9 mouse cellular contexts compared by ENCODE assay signal in genomic region chr9:98031898-98032572, GRCm38 (mm10). TPM values are rescaled to one million over a fixed set of nuclear protein-coding genes. Genes with fewer than 3 reads are reported as not detected.
DNase-seq lines count a peak whose midpoint lies in the region; ATAC-seq lines count a peak whose summit lies in the region.
"Had no signal": no experiment of that assay in that cellular context is flagged by ENCODE, and none has a peak within 500 bp of the region (broad histone marks: within the 10 kb centered on the region; RNA-seq: fewer than 3 reads in every experiment).

No protein-coding gene starts in this region.

- 1% methylated on average over 31 of the region's 31 CpGs for WGBS in hindbrain, embryonic 13.5 days
- WGBS in midbrain, embryonic 10.5 days, result under 1% methylated on average over 31 of the region's 31 CpGs

- peak overlapping the region; percentile 72 for H3K4me3 ChIP-seq in hindbrain, embryonic 13.5 days
- H3K4me3 ChIP-seq in midbrain, embryonic 10.5 days, result peak overlapping the region; percentile 64

- peak; percentile 6 for DNase-seq in adrenal gland, postnatal 10 days
- DNase-seq in adrenal gland, postnatal 14 days, result no peak
- peak; percentile 20 for DNase-seq in ovary, postnatal 36 days (ENCODE audit: low spot score)
- no peak for DNase-seq in ovary, postnatal 10 days (ENCODE audit: low spot score)
- peak; percentile 42 for DNase-seq in midbrain, embryonic 10.5 days (ENCODE audit: low spot score)
- DNase-seq in T-cell, adult 2 months (ENCODE audit: low spot score), result no peak
- DNase-seq in adipocyte (ENCODE audit: low spot score), result no peak

- peak overlapping the region; percentile 85 for H3K9ac ChIP-seq in hindbrain, embryonic 13.5 days

- peak; percentile 44; the same call in 1 of the 2 replicates for ATAC-seq in hindbrain, embryonic 13.5 days (ENCODE audit: low FRiP score)

- H3K27me3 ChIP-seq in hindbrain, embryonic 13.5 days, result peaks cover 33% of the 10 kb centered on the region
- peaks cover 46% of the 10 kb centered on the region for H3K27me3 ChIP-seq in midbrain, embryonic 10.5 days (ENCODE audit: low read depth, poor library complexity, severe bottlenecking)

- peak overlapping the region; percentile 88; the same call in 1 of the 2 replicates for H3K27ac ChIP-seq in hindbrain, embryonic 13.5 days
- peak overlapping the region; percentile 77; the same call in 1 of the 2 replicates for H3K27ac ChIP-seq in midbrain, embryonic 10.5 days (replicated peaks)

- peaks cover 22% of the 10 kb centered on the region for H3K4me1 ChIP-seq in hindbrain, embryonic 13.5 days (replicated peaks)
- H3K4me1 ChIP-seq in midbrain, embryonic 10.5 days, result peaks cover 19% of the 10 kb centered on the region

- H3K36me3 ChIP-seq in hindbrain, embryonic 13.5 days, result no peaks in the 10 kb centered on the region
- H3K36me3 ChIP-seq in midbrain, embryonic 10.5 days, result no peaks in the 10 kb centered on the region

- no peaks in the 10 kb centered on the region for H3K9me3 ChIP-seq in hindbrain, embryonic 13.5 days
- H3K9me3 ChIP-seq in midbrain, embryonic 10.5 days (replicated peaks), result no peaks in the 10 kb centered on the region
- H3K9me3 ChIP-seq: megakaryocyte, embryonic 14.5 days had no signal

- H3K4me2 ChIP-seq in hindbrain, embryonic 13.5 days, result peak overlapping the region; percentile 95

RNA-seq across cellular contexts. Expression of gene Clstn2, which starts 0.9 kb away (rescaled TPM):
- total RNA-seq in adrenal gland, postnatal 10 days (2021), result 1 to 10 TPM; 3.4 to 3.8 TPM
- total RNA-seq in adrenal gland, postnatal 14 days (2021), result 4.6 and 4.8 TPM in 2 replicates
- polyA plus RNA-seq in hindbrain, embryonic 13.5 days (2015; fragmentation: Nextera tagmentation; extraction: Ambion mirVana), result 10.4 and 11.9 TPM in 2 replicates
- 0.96 and 1.0 TPM in 2 replicates for polyA plus RNA-seq in midbrain, embryonic 10.5 days (2016; fragmentation: Nextera tagmentation; extraction: Ambion mirVana)

Comparison
In these comparisons a context has a peak if more than half of its experiments do, and no peak if none do; other contexts are left out.
1. DNase-seq: peak in adrenal gland, postnatal 10 days (single experiment), ovary, postnatal 36 days (single experiment) and midbrain, embryonic 10.5 days (single experiment); none in adrenal gland, postnatal 14 days (single experiment), ovary, postnatal 10 days (single experiment), T-cell, adult 2 months (single experiment) and adipocyte (single experiment).